Mouse (Mus musculus) neural tube, embryonic 13.5 days (tissue): ENCODE measurements around the gene Glt8d1. TPM values are rescaled to one million over a fixed set of nuclear protein-coding genes. Genes with fewer than 3 reads are reported as not detected.

Experiments used
- ATAC-seq: fragments of 200-750 bp; cut with Nextera tagmentation; 2 replicates; pipeline ENCODE4 v1.8.0; 2017; ENCODE audit warnings: low read depth, mild to moderate bottlenecking, moderate TSS enrichment, moderate library complexity
- H3K27ac ChIP-seq: fragments of 300-500 bp; sonication (generic); replicated peaks from 2 replicates; pipeline ENCODE4 v1.5.1; 2015; ENCODE audit warnings: moderate library complexity, mild to moderate bottlenecking, inconsistent platforms
- H3K27me3 ChIP-seq: fragments of 300-500 bp; sonication (generic); 2 replicates; pipeline ENCODE4 v1.6.1; 2015; ENCODE audit warnings: mild to moderate bottlenecking, inconsistent platforms
- H3K36me3 ChIP-seq: fragments of 300-500 bp; sonication (generic); 2 replicates; pipeline ENCODE4 v1.6.1; 2015; ENCODE audit warnings: mild to moderate bottlenecking, inconsistent platforms
- H3K4me1 ChIP-seq: fragments of 300-500 bp; sonication (generic); replicated peaks from 2 replicates; pipeline ENCODE4 v1.6.1; 2015; ENCODE audit warnings: inconsistent platforms
- H3K4me2 ChIP-seq: fragments of 300-500 bp; sonication (generic); 2 replicates; pipeline ENCODE4 v1.6.1; 2015; ENCODE audit warnings: inconsistent platforms, mild to moderate bottlenecking, moderate library complexity
- H3K4me3 ChIP-seq: fragments of 300-500 bp; sonication (generic); 2 replicates; pipeline ENCODE4 v1.5.1; 2015; ENCODE audit warnings: mild to moderate bottlenecking, inconsistent platforms
- H3K9ac ChIP-seq: fragments of 300-500 bp; sonication (generic); 2 replicates; pipeline ENCODE4 v1.6.1; 2015; ENCODE audit warnings: moderate library complexity, mild to moderate bottlenecking, inconsistent platforms
- H3K9me3 ChIP-seq: fragments of 300-500 bp; sonication (generic); 2 replicates; pipeline ENCODE4 v1.6.1; 2016; ENCODE audit warnings: inconsistent platforms
- WGBS: fragments of 180-500 bp; shearing (Covaris S2); methylation state at CpG from one replicate; pipeline ENCODE4 v1.1.7; 2015; 5-methylcytosine and 5-hydroxymethylcytosine counted together
- polyA plus RNA-seq: library from polyadenylated mRNA; unstranded; fragments of >200 nt; fragmentation: Nextera tagmentation; extraction: Ambion mirVana; gene quantifications from 2 replicates; pipeline ENCODE4 v1.2.1, GENCODE M21; 2015

The Glt8d1 gene
- 62.8 and 65.0 TPM in 2 replicates for polyA plus RNA-seq

DNA sequence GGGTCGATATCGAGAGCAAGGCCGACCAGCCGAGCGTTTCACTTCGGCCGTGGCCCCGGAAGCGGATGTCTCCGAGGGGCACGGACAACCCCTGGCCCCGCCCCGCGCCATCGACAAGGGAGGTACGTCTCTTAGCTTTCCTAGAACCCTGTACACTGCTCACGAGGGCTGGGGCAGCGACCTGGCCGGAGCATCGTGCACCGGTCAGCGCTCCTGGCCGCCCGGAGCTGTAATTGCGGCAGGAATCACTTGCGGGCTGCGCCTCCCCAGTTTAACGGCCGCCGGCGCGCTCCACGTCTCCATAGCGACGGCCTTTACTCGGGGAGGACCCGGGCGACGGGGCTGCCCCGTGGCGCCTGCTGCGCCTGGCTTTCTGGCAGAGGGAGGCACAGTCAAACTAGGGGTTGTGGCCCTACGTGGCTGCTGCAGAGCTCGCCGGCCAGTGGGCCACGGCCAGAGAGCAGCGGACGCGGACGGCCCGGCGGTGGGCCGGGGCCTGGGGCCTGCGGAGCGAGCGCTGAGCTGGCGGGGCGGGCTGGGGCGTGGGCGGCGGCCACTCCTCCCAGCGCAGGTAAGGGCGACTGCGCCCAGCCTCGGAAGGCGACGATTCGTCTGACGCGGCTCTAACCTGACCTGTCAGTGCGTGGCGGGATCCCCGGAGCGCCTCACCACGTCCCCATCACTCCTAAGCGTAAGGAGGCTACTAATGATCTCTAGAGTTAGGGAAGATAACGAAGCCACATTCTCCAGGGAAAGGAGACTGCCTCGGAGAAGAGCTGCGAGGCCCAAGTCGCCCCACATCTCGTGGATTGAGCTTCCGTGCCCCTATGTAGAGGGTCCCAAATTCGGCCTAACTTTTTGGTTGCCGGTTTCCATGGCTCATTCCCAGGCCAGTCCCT, at the start of gene Glt8d1, which contains the start of gene Spcs1:
Gene Glt8d1, plus strand, starts transcription at position 94 of the 899 bp plus-strand sequence.
Gene Spcs1, minus strand, starts transcription at position 366 of the 899 bp plus-strand sequence.
- under 1% methylated on average over 84 of the region's 84 CpGs for WGBS
- Histone ChIP-seq H3K9me3 (no peaks in the 10 kb centered on the region), H3K27ac (peak within 1 kb of the TSS; percentile 95), H3K27me3 (no peaks in the 10 kb centered on the region), H3K4me1 (peaks cover 24% of the 10 kb centered on the region), H3K36me3 (peaks cover 14% of the 10 kb centered on the region), H3K4me2 (peak within 1 kb of the TSS; percentile 70), H3K9ac (peak within 1 kb of the TSS; percentile 93), H3K4me3 (peak within 1 kb of the TSS; percentile 96)
- peak; percentile 96 for ATAC-seq

DNA sequence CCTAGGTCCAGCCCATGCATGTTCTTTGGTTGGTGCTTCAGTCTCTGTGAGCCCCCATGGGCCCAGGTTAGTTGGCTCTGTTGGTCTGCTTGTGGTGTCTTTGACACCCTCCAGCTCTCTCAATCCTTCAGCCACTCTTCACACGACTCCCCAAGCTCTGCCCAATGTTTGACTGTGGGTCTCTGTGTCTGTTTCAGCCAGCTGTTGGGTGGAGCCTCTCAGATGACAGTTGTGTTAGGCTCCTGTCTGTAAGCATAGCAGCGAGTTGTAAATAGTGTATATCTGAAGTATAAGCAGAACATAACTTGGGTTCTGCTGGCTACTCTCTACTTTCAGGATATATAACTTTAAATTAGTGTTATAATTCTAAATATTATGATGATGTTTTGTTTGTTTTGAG, 42.7 kb upstream of the Glt8d1 start:
- peaks cover 54% of the 10 kb centered on the region for H3K36me3 ChIP-seq

DNA sequence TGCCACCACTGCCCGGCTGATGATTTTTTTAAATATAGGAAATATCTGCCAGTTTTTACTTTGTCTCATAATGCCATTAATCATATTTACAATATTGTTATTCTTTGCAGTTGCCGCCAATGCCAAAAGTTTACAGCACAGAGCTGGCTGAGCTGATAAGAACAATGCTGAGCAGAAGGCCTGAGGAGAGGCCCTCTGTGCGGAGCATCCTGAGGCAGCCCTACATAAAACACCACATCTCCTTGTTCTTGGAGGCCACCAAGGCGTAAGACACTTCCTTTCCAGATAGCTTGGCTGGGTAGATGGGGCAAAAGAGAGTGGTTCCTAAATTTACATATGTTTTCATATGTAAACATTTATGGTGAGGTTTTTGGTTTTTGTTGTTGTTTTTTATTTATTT, 42.2 kb upstream of the Glt8d1 start:
- WGBS, result 93% methylated on average over 4 of the region's 4 CpGs
- H3K4me2 ChIP-seq, result no peak overlapping the region
- ATAC-seq, result no peak
- peaks cover 57% of the 10 kb centered on the region for H3K36me3 ChIP-seq
- no peaks in the 10 kb centered on the region for H3K27me3 ChIP-seq
- H3K4me1 ChIP-seq, result no peaks in the 10 kb centered on the region
- no peak overlapping the region for H3K27ac ChIP-seq
- H3K9me3 ChIP-seq, result no peaks in the 10 kb centered on the region
- H3K4me3 ChIP-seq, result no peak overlapping the region
- no peak overlapping the region for H3K9ac ChIP-seq

More for the DNA sequence above, 42.7 kb upstream of the Glt8d1 start:
- no peak overlapping the region for H3K9ac ChIP-seq
- H3K9me3 ChIP-seq, result no peaks in the 10 kb centered on the region
- ATAC-seq, result no peak
- no peak overlapping the region for H3K27ac ChIP-seq
- H3K27me3 ChIP-seq, result no peaks in the 10 kb centered on the region
- no peak overlapping the region for H3K4me2 ChIP-seq
- 85% methylated on average over 2 of the region's 2 CpGs for WGBS
- H3K4me3 ChIP-seq, result no peak overlapping the region
- H3K4me1 ChIP-seq, result no peaks in the 10 kb centered on the region

DNA sequence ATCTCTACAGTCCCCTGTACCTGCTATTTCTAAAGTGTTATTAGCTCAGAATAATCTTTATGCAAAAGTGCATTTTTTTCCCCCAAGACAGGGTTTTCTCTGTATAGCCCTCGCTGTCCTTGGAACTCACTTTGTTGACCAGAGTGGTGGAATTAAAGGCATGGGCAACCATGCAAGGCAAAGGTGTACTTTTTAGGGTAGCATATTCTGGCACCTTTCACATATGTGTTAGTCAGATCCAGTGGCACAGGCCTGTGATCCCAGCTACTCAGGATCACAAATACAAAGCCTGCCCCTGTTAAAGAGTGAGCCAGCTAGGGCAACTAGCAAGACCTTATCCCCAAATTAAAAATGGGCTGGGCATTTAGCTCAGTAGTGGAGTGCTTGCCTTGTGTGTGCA, 40.8 kb upstream of the Glt8d1 start:
- H3K4me3 ChIP-seq, result no peak overlapping the region
- no peak overlapping the region for H3K9ac ChIP-seq
- no peaks in the 10 kb centered on the region for H3K4me1 ChIP-seq
- no peaks in the 10 kb centered on the region for H3K27me3 ChIP-seq
- ATAC-seq, result no peak
- H3K4me2 ChIP-seq, result no peak overlapping the region
- 95% methylated on average over 1 of the region's 1 CpGs for WGBS
- H3K27ac ChIP-seq, result no peak overlapping the region
- no peaks in the 10 kb centered on the region for H3K9me3 ChIP-seq
- H3K36me3 ChIP-seq, result peaks cover 56% of the 10 kb centered on the region

DNA sequence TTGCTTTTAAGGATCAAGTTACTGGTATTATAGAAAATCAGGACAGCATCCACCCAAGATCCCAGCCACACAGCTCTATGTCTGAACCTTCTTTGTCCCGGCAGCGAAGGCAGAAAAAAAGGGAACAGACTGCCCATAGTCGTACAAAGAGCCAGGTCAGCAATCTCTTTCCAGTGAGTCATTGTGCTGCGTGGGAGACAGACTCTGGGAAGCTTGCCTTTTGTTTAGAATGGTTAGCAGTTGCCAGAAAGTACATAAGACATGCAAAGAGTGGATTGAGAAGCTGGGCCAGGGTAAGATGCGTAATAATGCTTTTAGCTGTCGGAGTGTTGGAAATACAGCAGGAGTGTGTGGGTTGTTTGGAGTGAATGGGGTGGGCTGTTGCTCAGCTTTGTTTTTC, 27.0 kb upstream of the Glt8d1 start:
- H3K27ac ChIP-seq, result peak overlapping the region; percentile 61; the same call in 1 of the 2 replicates
- H3K4me1 ChIP-seq, result 0 out of 2 replicates have a peak, but pooled peaks cover 3% of the 10 kb centered on the region

DNA sequence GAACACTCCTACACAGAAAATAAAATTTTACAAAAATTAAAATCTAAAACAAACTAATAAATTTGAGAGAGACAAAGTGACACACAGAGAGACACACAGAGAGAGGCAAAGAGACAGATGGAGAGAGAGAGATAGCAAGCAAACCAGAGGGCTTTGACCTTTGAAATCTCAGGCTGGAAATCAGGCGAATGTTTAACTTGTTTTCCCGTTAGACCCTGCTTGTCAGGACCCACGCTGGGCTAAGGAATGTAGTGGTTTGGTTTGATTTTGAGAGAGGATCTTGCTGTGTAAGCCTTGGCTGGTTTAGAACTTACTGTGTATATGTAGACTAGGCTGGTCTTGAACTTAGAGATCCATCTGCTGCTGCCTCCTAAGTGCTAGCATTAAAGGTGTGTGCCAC, 25.0 kb upstream of the Glt8d1 start:
- Histone ChIP-seq H3K4me3 (no peak overlapping the region), H3K4me2 (no peak overlapping the region), H3K36me3 (peaks cover 61% of the 10 kb centered on the region), H3K9me3 (no peaks in the 10 kb centered on the region), H3K27ac (no peak overlapping the region), H3K4me1 (0 out of 2 replicates have a peak, but pooled peaks cover 3% of the 10 kb centered on the region), H3K9ac (no peak overlapping the region), H3K27me3 (no peaks in the 10 kb centered on the region)
- ATAC-seq, result no peak
- 79% methylated on average over 3 of the region's 3 CpGs for WGBS

More for the DNA sequence above, 27.0 kb upstream of the Glt8d1 start:
- no peak overlapping the region for H3K4me3 ChIP-seq
- no peak overlapping the region for H3K9ac ChIP-seq
- 0 out of 2 replicates have a peak, but pooled peaks have one; percentile 32 for ATAC-seq
- H3K27me3 ChIP-seq, result no peaks in the 10 kb centered on the region
- H3K9me3 ChIP-seq, result no peaks in the 10 kb centered on the region
- no peak overlapping the region for H3K4me2 ChIP-seq
- peaks cover 70% of the 10 kb centered on the region for H3K36me3 ChIP-seq
- WGBS, result 48% methylated on average over 6 of the region's 6 CpGs

DNA sequence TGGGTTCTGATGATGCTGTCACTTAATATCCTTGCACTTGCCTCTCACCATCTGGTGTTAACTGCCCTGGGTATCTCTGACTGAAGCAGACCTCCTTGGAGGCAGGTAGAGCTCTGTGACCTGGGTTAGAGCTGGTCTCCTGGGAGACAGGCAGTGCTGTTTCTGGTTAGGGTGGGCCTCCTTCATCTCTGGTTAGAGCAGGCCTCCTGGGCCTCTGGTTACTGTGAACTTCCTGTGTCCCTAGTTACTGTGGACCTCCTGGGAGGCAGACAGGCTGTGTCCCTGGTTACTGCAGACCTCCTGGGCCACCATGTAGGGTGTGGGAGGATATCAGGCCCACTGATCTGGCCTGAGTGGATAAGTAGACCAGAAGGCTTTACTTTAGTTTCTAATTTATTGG, 4.8 kb upstream of the Glt8d1 start:
- Histone ChIP-seq H3K4me3 (no peak overlapping the region), H3K4me1 (peaks cover 14% of the 10 kb centered on the region), H3K36me3 (peaks cover 8% of the 10 kb centered on the region), H3K9me3 (no peaks in the 10 kb centered on the region), H3K4me2 (no peak overlapping the region), H3K9ac (no peak overlapping the region), H3K27me3 (no peaks in the 10 kb centered on the region), H3K27ac (no peak overlapping the region)
- no peak for ATAC-seq

DNA sequence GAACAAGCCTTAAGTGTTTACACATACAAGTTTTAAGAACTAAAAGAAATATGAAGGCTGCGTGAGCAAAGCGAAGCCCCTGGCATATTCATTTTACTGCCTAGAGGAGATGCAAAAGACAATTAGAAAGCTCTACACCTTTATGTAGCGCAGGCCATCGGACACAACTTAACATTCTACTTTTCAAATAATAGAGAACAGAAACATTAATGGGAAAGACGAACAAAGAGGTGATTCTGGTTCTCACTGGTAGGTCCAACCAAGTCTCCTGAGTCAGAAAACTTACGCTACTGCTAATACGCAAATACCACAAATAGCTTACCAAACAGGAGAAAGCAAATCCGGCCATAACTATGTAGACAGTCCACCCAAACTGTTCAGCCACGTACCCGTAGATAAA, 844 bp upstream of the Glt8d1 start:
- Histone ChIP-seq H3K27me3 (no peaks in the 10 kb centered on the region), H3K9me3 (no peaks in the 10 kb centered on the region), H3K27ac (no peak overlapping the region), H3K4me2 (peak overlapping the region; percentile 70), H3K4me3 (peak overlapping the region; percentile 96), H3K36me3 (peaks cover 12% of the 10 kb centered on the region), H3K9ac (peak overlapping the region; percentile 93), H3K4me1 (peaks cover 24% of the 10 kb centered on the region)
- ATAC-seq, result no peak
- WGBS, result 64% methylated on average over 10 of the region's 10 CpGs

DNA sequence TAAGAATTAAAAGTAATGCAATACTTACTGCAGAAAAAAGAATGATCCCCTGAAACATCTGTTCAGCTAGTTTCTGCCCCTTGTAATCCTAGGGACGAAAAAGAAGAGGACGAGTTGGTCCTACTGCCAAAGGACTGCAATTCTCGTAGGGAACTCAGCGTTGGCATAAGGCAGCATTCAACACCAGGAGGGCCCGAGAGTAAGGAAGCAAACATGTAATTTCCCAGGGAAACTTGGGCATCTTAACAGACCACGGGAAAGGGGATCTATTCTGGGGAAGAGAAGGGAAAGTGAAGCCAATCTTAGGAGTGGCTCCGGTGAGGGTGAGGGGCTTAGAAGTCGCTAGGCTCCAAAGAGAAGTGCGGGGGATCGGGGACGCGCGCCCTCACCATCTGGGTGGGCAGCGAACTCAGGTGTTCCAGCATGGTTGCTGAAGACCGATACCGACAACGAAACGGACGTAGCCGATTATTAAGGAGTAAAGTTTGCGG, 339 bp upstream of the Glt8d1 start:
- Histone ChIP-seq H3K9me3 (no peaks in the 10 kb centered on the region), H3K4me2 (peak overlapping the region; percentile 70), H3K27ac (peak overlapping the region; percentile 95), H3K27me3 (no peaks in the 10 kb centered on the region), H3K9ac (peak overlapping the region; percentile 93), H3K4me3 (peak overlapping the region; percentile 96), H3K4me1 (peaks cover 24% of the 10 kb centered on the region), H3K36me3 (peaks cover 12% of the 10 kb centered on the region)
- WGBS, result under 1% methylated on average over 21 of the region's 21 CpGs
- ATAC-seq, result peak; percentile 51

DNA sequence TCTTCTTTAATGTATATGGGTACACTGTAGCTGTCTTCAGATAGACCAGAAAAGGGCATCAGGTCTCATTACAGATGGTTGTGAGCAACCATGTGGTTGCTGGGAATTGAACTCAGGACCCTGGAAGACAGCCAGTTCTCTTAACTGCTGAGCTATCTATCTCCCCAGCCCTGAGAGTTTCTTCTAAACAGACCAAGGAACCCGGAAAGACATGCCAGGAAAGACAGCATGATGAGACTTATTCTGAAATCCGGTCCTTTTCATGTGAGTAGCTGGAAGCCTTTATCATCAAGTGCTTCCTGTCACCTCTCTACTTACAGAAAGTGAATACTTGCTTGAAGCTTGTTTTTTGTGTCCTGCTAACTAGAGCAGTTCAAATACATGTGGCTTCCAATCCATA, 3.3 kb downstream of the Glt8d1 start:
- Histone ChIP-seq H3K4me2 (no peak overlapping the region), H3K27ac (no peak overlapping the region), H3K27me3 (no peaks in the 10 kb centered on the region), H3K36me3 (peaks cover 30% of the 10 kb centered on the region), H3K4me1 (peaks cover 22% of the 10 kb centered on the region), H3K9me3 (no peaks in the 10 kb centered on the region), H3K9ac (no peak overlapping the region), H3K4me3 (no peak overlapping the region)
- 86% methylated on average over 2 of the region's 2 CpGs for WGBS
- no peak for ATAC-seq

DNA sequence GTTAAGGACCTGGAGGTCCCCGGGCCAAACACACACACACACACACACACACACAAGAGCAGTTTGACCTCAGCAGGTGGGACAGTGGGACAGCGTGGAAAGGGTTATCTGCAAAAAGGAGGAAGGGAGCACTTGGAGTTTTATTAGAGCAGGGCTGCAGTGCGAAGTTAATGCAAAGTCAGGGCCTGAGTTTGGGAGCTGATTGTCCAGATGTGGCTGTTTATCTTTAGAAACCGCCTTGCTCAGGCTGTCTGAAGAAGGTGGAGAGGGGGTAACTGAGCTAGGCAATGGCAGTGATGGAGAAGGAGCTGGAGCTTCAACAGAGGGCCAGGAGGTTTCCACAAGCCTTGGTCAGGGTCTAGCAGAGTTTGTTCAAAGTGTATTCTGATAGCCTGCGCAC, 5.6 kb downstream of the Glt8d1 start:
- no peak overlapping the region for H3K27ac ChIP-seq
- no peak for ATAC-seq
- no peaks in the 10 kb centered on the region for H3K9me3 ChIP-seq
- no peak overlapping the region for H3K4me3 ChIP-seq
- 78% methylated on average over 5 of the region's 5 CpGs for WGBS
- no peak overlapping the region for H3K4me2 ChIP-seq
- H3K27me3 ChIP-seq, result no peaks in the 10 kb centered on the region
- peaks cover 10% of the 10 kb centered on the region for H3K4me1 ChIP-seq
- peaks cover 53% of the 10 kb centered on the region for H3K36me3 ChIP-seq
- no peak overlapping the region for H3K9ac ChIP-seq

DNA sequence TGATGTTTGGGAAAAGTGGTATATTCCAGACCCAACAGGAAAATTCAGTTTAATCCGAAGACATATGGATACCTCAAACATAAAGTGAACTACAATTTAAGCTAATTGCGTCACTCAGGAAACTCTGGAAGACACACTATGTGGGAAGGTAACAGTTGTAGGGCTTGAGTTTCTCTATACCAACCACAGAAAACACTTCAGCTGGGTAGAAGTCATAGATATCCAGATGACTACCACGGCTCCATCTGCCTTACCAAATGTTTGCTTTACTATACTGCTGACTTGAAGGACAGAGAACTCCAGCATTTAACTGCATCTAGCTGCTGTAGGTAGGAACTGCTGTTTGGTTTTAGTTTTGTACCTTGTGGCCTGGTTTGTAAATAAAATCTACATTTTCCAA, 10.4 kb downstream of the Glt8d1 start:
- Histone ChIP-seq H3K27ac (no peak overlapping the region), H3K4me1 (0 out of 2 replicates have a peak, but pooled peaks cover 4% of the 10 kb centered on the region), H3K9ac (no peak overlapping the region), H3K9me3 (no peaks in the 10 kb centered on the region), H3K27me3 (no peaks in the 10 kb centered on the region), H3K4me2 (no peak overlapping the region), H3K4me3 (no peak overlapping the region), H3K36me3 (peaks cover 95% of the 10 kb centered on the region)
- WGBS, result 94% methylated on average over 3 of the region's 3 CpGs
- no peak for ATAC-seq
